ENCODE assay signal across 17 mouse cellular contexts in genomic region chr1:84868311-84868710, GRCm38 (mm10).
"Had no signal": no experiment of that assay in that cellular context is flagged by ENCODE, and none has a peak within 500 bp of the region (broad histone marks: within the 10 kb centered on the region; RNA-seq: fewer than 3 reads in every experiment).

No protein-coding gene starts in this region.

- ATAC-seq: midbrain, embryonic 16.5 days had no signal

- H3K27ac ChIP-seq: midbrain, embryonic 12.5 days; neural tube, embryonic 13.5 days; neural tube, embryonic 15.5 days had no signal

- H3K36me3 ChIP-seq: midbrain, embryonic 12.5 days; neural tube, embryonic 13.5 days; neural tube, embryonic 15.5 days had no signal

- H3K4me1 ChIP-seq: midbrain, embryonic 12.5 days; neural tube, embryonic 13.5 days; neural tube, embryonic 15.5 days had no signal

- H3K9me3 ChIP-seq: midbrain, embryonic 12.5 days; neural tube, embryonic 13.5 days; neural tube, embryonic 15.5 days had no signal

- DNase-seq: lung, adult 18-20 months; lung, embryonic 14.5 days; lung, postnatal 10 days; lung, postnatal 4 days; retina, postnatal 1 day; right cerebral cortex, adult 18-20 months; right cerebral cortex, postnatal 25 days; right cerebral cortex, postnatal 4 days; spleen, adult 18-20 months; thymus, adult 18-20 months; thymus, postnatal 14 days; thymus, postnatal 36 days had no signal

- H3K27me3 ChIP-seq: midbrain, embryonic 12.5 days; neural tube, embryonic 13.5 days; neural tube, embryonic 15.5 days had no signal

- H3K4me3 ChIP-seq: midbrain, embryonic 12.5 days; myocyte; neural tube, embryonic 13.5 days; neural tube, embryonic 15.5 days had no signal

- H3K9ac ChIP-seq: lung, embryonic 14.5 days; midbrain, embryonic 12.5 days; neural tube, embryonic 13.5 days; neural tube, embryonic 15.5 days had no signal

- H3K4me2 ChIP-seq: lung, embryonic 14.5 days; midbrain, embryonic 12.5 days; neural tube, embryonic 13.5 days; neural tube, embryonic 15.5 days had no signal
